Mouse (Mus musculus) left cerebral cortex, adult 9 months (tissue): ENCODE measurements around the gene Apobr.

Source experiments
- DNase-seq, 2 experiments: peaks; one replicate each; pipeline ENCODE4 v3.0.0; 2022; ENCODE audit warnings: low spot score in 2 of 2

Apobr gene

GRCm38 (mm10) chr7:126584506-126584977 lies at the start of gene Apobr:
Gene Apobr (plus strand): TSS chr7:126584942.
- DNase-seq: no peak

- no peak for DNase-seq
Observed at GRCm38 (mm10) chr7:126535766-126536165, 49.0 kb upstream of the Apobr start.

- DNase-seq: no peak
Observed at GRCm38 (mm10) chr7:126536466-126536865, 48.3 kb upstream of the Apobr start.

- no peak for DNase-seq
Observed at GRCm38 (mm10) chr7:126537820-126538585, 46.7 kb upstream of the Apobr start.

GRCm38 (mm10) chr7:126541661-126542060 lies 43.1 kb upstream of the Apobr start:
- DNase-seq: no peak

- no peak for DNase-seq
Observed at GRCm38 (mm10) chr7:126545631-126546030, 39.1 kb upstream of the Apobr start.

- DNase-seq: no peak
Observed at GRCm38 (mm10) chr7:126554796-126555195, 29.9 kb upstream of the Apobr start.

GRCm38 (mm10) chr7:126556635-126557034 lies 28.1 kb upstream of the Apobr start:
- DNase-seq: no peak

GRCm38 (mm10) chr7:126565693-126566092 lies 19.0 kb upstream of the Apobr start:
- DNase-seq: no peak

GRCm38 (mm10) chr7:126566094-126566765 lies 18.5 kb upstream of the Apobr start, which contains the start of gene Eif3c:
Gene Eif3c (minus strand): TSS chr7:126566411.
- peak; percentile 77 to 92 for DNase-seq

GRCm38 (mm10) chr7:126576946-126577345 lies 7.8 kb upstream of the Apobr start:
- DNase-seq: peak in 1 of 2 experiments; percentile 36

GRCm38 (mm10) chr7:126579172-126579571 lies 5.6 kb upstream of the Apobr start:
- DNase-seq: peak in 1 of 2 experiments; percentile 44

GRCm38 (mm10) chr7:126581661-126582060 lies 3.1 kb upstream of the Apobr start:
- no peak for DNase-seq

- no peak for DNase-seq
Observed at GRCm38 (mm10) chr7:126582759-126583158, 2.0 kb upstream of the Apobr start.

- peak; percentile 72 to 88 for DNase-seq
Observed at GRCm38 (mm10) chr7:126583251-126583709, 1.5 kb upstream of the Apobr start.

- DNase-seq: no peak
Observed at GRCm38 (mm10) chr7:126583761-126584160, 981 bp upstream of the Apobr start.

- DNase-seq: no peak
Observed at GRCm38 (mm10) chr7:126585717-126586116, 975 bp downstream of the Apobr start, which contains the start of gene Cln3. Gene Cln3 (minus strand): TSS chr7:126585817.

- DNase-seq: no peak
Observed at GRCm38 (mm10) chr7:126586839-126587238, 2.1 kb downstream of the Apobr start.

- DNase-seq: peak in 1 of 2 experiments; percentile 32
Observed at GRCm38 (mm10) chr7:126587779-126588178, 3.0 kb downstream of the Apobr start.

- no peak for DNase-seq
Observed at GRCm38 (mm10) chr7:126594862-126595561, 10.3 kb downstream of the Apobr start, which contains the start of gene Il27. Gene Il27 (minus strand): TSS chr7:126594941.

GRCm38 (mm10) chr7:126595890-126596289 lies 11.1 kb downstream of the Apobr start:
- no peak for DNase-seq

GRCm38 (mm10) chr7:126596414-126596813 lies 11.7 kb downstream of the Apobr start:
- no peak for DNase-seq
